Mouse (Mus musculus): ENCODE results near the gene Vmn1r213.

The Vmn1r213 gene

DNA sequence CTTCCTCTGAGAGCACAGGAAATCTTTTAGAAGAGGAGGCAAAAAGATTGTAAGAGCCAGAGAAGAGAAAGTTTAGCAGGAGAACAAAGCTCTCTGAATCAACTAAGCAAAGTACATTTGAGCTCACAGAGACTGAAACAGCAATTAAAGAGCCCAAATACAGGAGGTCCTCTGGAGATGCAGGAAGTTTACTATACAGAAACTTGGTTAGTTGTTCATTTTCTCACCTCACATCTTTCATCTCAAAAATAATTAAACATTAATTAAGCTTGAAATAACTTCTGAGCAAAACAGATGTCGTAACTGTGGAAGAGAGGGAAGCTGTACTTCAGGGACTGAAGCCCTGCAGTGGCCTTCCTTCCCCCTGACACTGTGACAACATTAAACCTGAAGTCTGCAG is at the start of gene Vmn1r213:
Vmn1r213 (plus strand) TSS at position 301 of the 400 bp plus-strand sequence.
- in situ Hi-C loops (cut with MboI), result no loop called here

GRCm38 (mm10) chr13:22990214-22990891 is 17.1 kb upstream of the Vmn1r213 start:
- in situ Hi-C loops (cut with MboI), result no loop called here

GRCm38 (mm10) chr13:22992178-22992700 is 15.2 kb upstream of the Vmn1r213 start:
- in situ Hi-C loops (cut with MboI), result no loop called here

- in situ Hi-C loops (cut with MboI), result no loop called here
Observed at GRCm38 (mm10) chr13:22992721-22993120, 14.7 kb upstream of the Vmn1r213 start.

- in situ Hi-C loops (cut with MboI), result no loop called here
Observed at GRCm38 (mm10) chr13:23018158-23018557, 10.7 kb downstream of the Vmn1r213 start.

GRCm38 (mm10) chr13:23024812-23025211 is 17.4 kb downstream of the Vmn1r213 start:
- in situ Hi-C loops (cut with MboI), result no loop called here

DNA sequence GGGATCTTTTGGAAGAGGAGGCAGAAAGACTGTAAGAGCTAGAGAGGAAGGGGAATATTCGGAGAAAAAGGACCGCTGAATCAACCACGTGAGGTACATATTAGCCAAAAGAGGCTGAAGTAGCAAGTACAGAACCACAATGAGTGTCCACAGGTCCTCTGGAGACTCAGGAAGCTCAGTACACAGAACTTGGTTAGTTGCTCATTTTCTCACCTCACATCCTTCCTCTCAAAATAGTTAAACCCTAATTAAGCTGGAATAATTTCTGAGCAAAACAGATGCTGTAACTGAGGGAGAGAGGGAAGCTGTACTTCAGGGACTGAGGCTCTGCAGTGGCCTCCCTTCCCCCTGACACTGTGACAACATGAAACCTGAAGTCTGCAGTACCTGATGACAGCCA is 22.7 kb downstream of the Vmn1r213 start, which contains the start of gene Vmn1r214:
Vmn1r214 (plus strand) TSS at position 301 of the 400 bp plus-strand sequence.
- in situ Hi-C loops (cut with MboI), result no loop called here

GRCm38 (mm10) chr13:23057778-23058177 is 50.3 kb downstream of the Vmn1r213 start:
- in situ Hi-C loops (cut with MboI), result no loop called here
